Mouse (Mus musculus) neural tube, embryonic 14.5 days (tissue): Measurements from ENCODE around the gene Rpl5. TPM values are rescaled to one million over a fixed set of nuclear protein-coding genes. Genes with fewer than 3 reads are reported as not detected.

Experiments used
- ATAC-seq: fragments of 200-750 bp; cut with Nextera tagmentation; 2 replicates; pipeline ENCODE4 v1.8.0; 2017; ENCODE audit warnings: low read depth, mild to moderate bottlenecking, moderate TSS enrichment, moderate library complexity
- H3K27ac ChIP-seq: fragments of 300-500 bp; sonication (generic); 2 replicates; pipeline ENCODE4 v1.5.1; 2014; ENCODE audit warnings: low read depth, mild to moderate bottlenecking, control low read depth, low read length, moderate library complexity, mixed read lengths
- H3K27me3 ChIP-seq: fragments of 300-500 bp; sonication (generic); 2 replicates; pipeline ENCODE4 v1.6.1; 2014; ENCODE audit warnings: low read length; ENCODE audit not compliant: control insufficient read depth, insufficient read depth
- H3K36me3 ChIP-seq: fragments of 300-500 bp; sonication (generic); 2 replicates; pipeline ENCODE4 v1.6.1; 2014; ENCODE audit warnings: low read length, mixed read lengths; ENCODE audit not compliant: control insufficient read depth, insufficient read depth
- H3K4me1 ChIP-seq: fragments of 300-500 bp; sonication (generic); 2 replicates; pipeline ENCODE4 v1.6.1; 2014; ENCODE audit warnings: low read length; ENCODE audit not compliant: control insufficient read depth, insufficient read depth
- H3K4me2 ChIP-seq: fragments of 300-500 bp; sonication (generic); 2 replicates; pipeline ENCODE4 v1.6.1; 2014; ENCODE audit warnings: mild to moderate bottlenecking, low read depth, low read length, control low read depth
- H3K4me3 ChIP-seq: fragments of 300-500 bp; sonication (generic); 2 replicates; pipeline ENCODE4 v1.5.1; 2014; ENCODE audit warnings: low read depth, low read length, control low read depth, mixed read lengths
- H3K9ac ChIP-seq: fragments of 300-500 bp; sonication (generic); replicated peaks from 2 replicates; pipeline ENCODE4 v1.6.1; 2014; ENCODE audit warnings: low read depth, mild to moderate bottlenecking, control low read depth, low read length, mixed read lengths
- H3K9me3 ChIP-seq: fragments of 300-500 bp; sonication (generic); 2 replicates; pipeline ENCODE4 v1.6.1; 2016; ENCODE audit warnings: low read length; ENCODE audit not compliant: control insufficient read depth
- WGBS: fragments of 180-500 bp; shearing (Covaris S2); extraction: QIAGEN DNeasy Blood & Tissue Kit; methylation state at CpG from one replicate; pipeline ENCODE4 v1.1.7; 2014; 5-methylcytosine and 5-hydroxymethylcytosine counted together
- polyA plus RNA-seq: library from polyadenylated mRNA; unstranded; fragments of >200 nt; fragmentation: Nextera tagmentation; extraction: Ambion mirVana; gene quantifications from 2 replicates; pipeline ENCODE4 v1.2.1, GENCODE M21; 2014

Gene Rpl5
- polyA plus RNA-seq, 1 experiment from 2014 or later, result 62.4 TPM

- Histone ChIP-seq H3K9me3 (no peaks in the 10 kb centered on the region), H3K27me3 (no peaks in the 10 kb centered on the region), H3K4me2 (no peak overlapping the region), H3K9ac (no peak overlapping the region), H3K27ac (no peak overlapping the region), H3K4me3 (no peak overlapping the region), H3K36me3 (no peaks in the 10 kb centered on the region), H3K4me1 (no peaks in the 10 kb centered on the region)
- no peak for ATAC-seq
- 81% methylated on average over 1 of the region's 1 CpGs for WGBS
These were observed 48.6 kb downstream of the Rpl5 start for GRCm38 (mm10) chr5:107948899-107949298.

- Histone ChIP-seq H3K27ac (no peak overlapping the region), H3K9me3 (no peaks in the 10 kb centered on the region), H3K4me2 (no peak overlapping the region), H3K36me3 (no peaks in the 10 kb centered on the region), H3K4me1 (no peaks in the 10 kb centered on the region), H3K9ac (no peak overlapping the region), H3K4me3 (no peak overlapping the region), H3K27me3 (no peaks in the 10 kb centered on the region)
- WGBS, result 89% methylated on average over 3 of the region's 3 CpGs
- ATAC-seq, result no peak
These were observed 49.3 kb downstream of the Rpl5 start for GRCm38 (mm10) chr5:107949607-107950006.

GRCm38 (mm10) chr5:107950643-107951042, 50.3 kb downstream of the Rpl5 start:
- Histone ChIP-seq H3K36me3 (no peaks in the 10 kb centered on the region), H3K27me3 (no peaks in the 10 kb centered on the region), H3K27ac (no peak overlapping the region), H3K4me3 (no peak overlapping the region), H3K9me3 (no peaks in the 10 kb centered on the region), H3K4me2 (no peak overlapping the region), H3K9ac (no peak overlapping the region), H3K4me1 (no peaks in the 10 kb centered on the region)
- ATAC-seq, result no peak
- WGBS, result 82% methylated on average over 5 of the region's 5 CpGs

Other genes with a start within 250 kb of the Rpl5 start
- gene Gfi1, start 174.5 kb upstream of the Rpl5 start, polyA plus RNA-seq, result not detected in 2 replicates
- gene Ube2d2b, start 70.4 kb upstream of the Rpl5 start, polyA plus RNA-seq, result 0.36 and 1.1 TPM in 2 replicates
- gene Evi5, start 25.4 kb upstream of the Rpl5 start, polyA plus RNA-seq, result 56.8 and 59.9 TPM in 2 replicates
- gene Fam69a, start 86.6 kb downstream of the Rpl5 start, polyA plus RNA-seq, result 62.2 and 70.2 TPM in 2 replicates
- 86.5 and 87.2 TPM in 2 replicates for gene Mtf2, start 165.2 kb downstream of the Rpl5 start, polyA plus RNA-seq
- gene Tmed5, start 232.1 kb downstream of the Rpl5 start, polyA plus RNA-seq, result 24.4 and 25.5 TPM in 2 replicates
- gene Ccdc18, start 232.4 kb downstream of the Rpl5 start, polyA plus RNA-seq, result 2.0 and 2.2 TPM in 2 replicates